Mouse (Mus musculus) midbrain, embryonic 13.5 days (tissue): ENCODE results near the gene Pkd1l2. TPM values are rescaled to one million over a fixed set of nuclear protein-coding genes. Genes with fewer than 3 reads are reported as not detected.
A peak's percentile ranks its signal among the peaks of the same experiment; 100 is the strongest.

Experiments used
- ATAC-seq: fragments of 200-750 bp; cut with Nextera tagmentation; 2 replicates; pipeline ENCODE4 v1.8.0; 2017; ENCODE audit warnings: mild to moderate bottlenecking, moderate TSS enrichment, moderate library complexity
- H3K27ac ChIP-seq: fragments of 300-500 bp; sonication (generic); 2 replicates; pipeline ENCODE4 v1.5.1; 2015; ENCODE audit warnings: inconsistent platforms, mild to moderate bottlenecking, moderate library complexity
- H3K27me3 ChIP-seq: fragments of 300-500 bp; sonication (generic); 2 replicates; pipeline ENCODE4 v1.6.1; 2015; ENCODE audit warnings: mild to moderate bottlenecking, inconsistent platforms
- H3K36me3 ChIP-seq: fragments of 300-500 bp; sonication (generic); 2 replicates; pipeline ENCODE4 v1.6.1; 2015; ENCODE audit warnings: mild to moderate bottlenecking, inconsistent platforms
- H3K4me1 ChIP-seq: fragments of 300-500 bp; sonication (generic); replicated peaks from 2 replicates; pipeline ENCODE4 v1.6.1; 2015; ENCODE audit warnings: inconsistent platforms
- H3K4me2 ChIP-seq: fragments of 300-500 bp; sonication (generic); replicated peaks from 2 replicates; pipeline ENCODE4 v1.6.1; 2015; ENCODE audit warnings: moderate library complexity, mild to moderate bottlenecking, inconsistent platforms
- H3K4me3 ChIP-seq: fragments of 300-500 bp; sonication (generic); replicated peaks from 2 replicates; pipeline ENCODE4 v1.5.1; 2015; ENCODE audit warnings: mild to moderate bottlenecking, inconsistent platforms
- H3K9ac ChIP-seq: fragments of 300-500 bp; sonication (generic); replicated peaks from 2 replicates; pipeline ENCODE4 v1.6.1; 2015; ENCODE audit warnings: mild to moderate bottlenecking, inconsistent platforms
- H3K9me3 ChIP-seq: fragments of 300-500 bp; sonication (generic); 2 replicates; pipeline ENCODE4 v1.6.1; 2016; ENCODE audit warnings: mild to moderate bottlenecking, inconsistent platforms
- WGBS: fragments of 180-500 bp; shearing (Covaris S2); methylation state at CpG from one replicate; pipeline ENCODE4 v1.1.7; 2015; 5-methylcytosine and 5-hydroxymethylcytosine counted together
- polyA plus RNA-seq: library from polyadenylated mRNA; unstranded; fragments of >200 nt; fragmentation: Nextera tagmentation; extraction: Ambion mirVana; gene quantifications from 2 replicates; pipeline ENCODE4 v1.2.1, GENCODE M21; 2015

Pkd1l2 gene
- polyA plus RNA-seq, 1 experiment from 2014 or later: not detected

GRCm38 (mm10) chr8:117022297-117022993 lies 59.8 kb downstream of the Pkd1l2 start:
- ATAC-seq: no peak
- no peaks in the 10 kb centered on the region; the same call in 1 of the 2 replicates for H3K4me1 ChIP-seq
- WGBS: 90% methylated on average over 1 of the region's 1 CpGs
- no peak overlapping the region for H3K4me2 ChIP-seq
- H3K9me3 ChIP-seq: no peaks in the 10 kb centered on the region
- H3K4me3 ChIP-seq: no peak overlapping the region
- no peak overlapping the region for H3K9ac ChIP-seq
- no peak overlapping the region for H3K27ac ChIP-seq
- H3K36me3 ChIP-seq: no peaks in the 10 kb centered on the region
- no peaks in the 10 kb centered on the region for H3K27me3 ChIP-seq

GRCm38 (mm10) chr8:117019323-117020275 lies 62.6 kb downstream of the Pkd1l2 start:
- Histone ChIP-seq H3K9ac (no peak overlapping the region), H3K4me2 (no peak overlapping the region), H3K27ac (no peak overlapping the region), H3K27me3 (no peaks in the 10 kb centered on the region), H3K4me3 (no peak overlapping the region), H3K36me3 (no peaks in the 10 kb centered on the region), H3K9me3 (no peaks in the 10 kb centered on the region), H3K4me1 (no peaks in the 10 kb centered on the region; the same call in 1 of the 2 replicates)
- no peak for ATAC-seq
- 91% methylated on average over 18 of the region's 18 CpGs for WGBS

DNA sequence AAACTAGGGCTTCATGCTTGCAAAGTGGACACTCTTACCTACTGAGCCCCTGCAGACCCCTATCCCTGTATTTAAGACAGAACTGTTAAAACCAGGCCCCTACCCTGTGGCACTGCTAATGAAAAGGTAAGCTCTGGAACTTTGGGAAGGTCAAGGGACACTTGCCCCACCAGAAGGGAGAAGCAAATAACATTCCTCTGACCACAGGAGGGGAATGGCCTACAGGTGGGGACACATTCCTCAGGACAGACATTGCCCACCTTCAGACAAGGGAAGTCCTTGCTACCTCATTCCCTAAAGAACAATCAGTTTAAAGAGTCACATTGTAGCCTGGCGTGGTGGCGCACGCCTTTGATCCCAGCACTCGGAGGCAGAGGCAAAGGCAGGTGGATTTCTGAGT lies 64.4 kb downstream of the Pkd1l2 start:
- Histone ChIP-seq H3K4me1 (no peaks in the 10 kb centered on the region; the same call in 1 of the 2 replicates), H3K4me2 (no peak overlapping the region), H3K9me3 (no peaks in the 10 kb centered on the region), H3K27me3 (no peaks in the 10 kb centered on the region), H3K4me3 (no peak overlapping the region), H3K27ac (no peak overlapping the region), H3K36me3 (no peaks in the 10 kb centered on the region), H3K9ac (no peak overlapping the region)
- ATAC-seq: no peak
- 93% methylated on average over 4 of the region's 4 CpGs for WGBS

- H3K36me3 ChIP-seq: no peaks in the 10 kb centered on the region
- H3K4me3 ChIP-seq: no peak overlapping the region
- no peaks in the 10 kb centered on the region; the same call in 1 of the 2 replicates for H3K4me1 ChIP-seq
Observed at GRCm38 (mm10) chr8:117017006-117017405, 65.2 kb downstream of the Pkd1l2 start.

GRCm38 (mm10) chr8:117015670-117016069 lies 66.6 kb downstream of the Pkd1l2 start:
- H3K9me3 ChIP-seq: no peaks in the 10 kb centered on the region
- no peak for ATAC-seq
- 56% methylated on average over 4 of the region's 4 CpGs for WGBS
- H3K27me3 ChIP-seq: no peaks in the 10 kb centered on the region
- H3K4me3 ChIP-seq: no peak overlapping the region
- H3K9ac ChIP-seq: no peak overlapping the region
- no peaks in the 10 kb centered on the region for H3K36me3 ChIP-seq
- no peak overlapping the region for H3K4me2 ChIP-seq
- H3K27ac ChIP-seq: no peak overlapping the region
- H3K4me1 ChIP-seq: no peaks in the 10 kb centered on the region; the same call in 1 of the 2 replicates

More at GRCm38 (mm10) chr8:117017006-117017405, 65.2 kb downstream of the Pkd1l2 start:
- no peak for ATAC-seq
- no peaks in the 10 kb centered on the region for H3K27me3 ChIP-seq
- H3K9ac ChIP-seq: no peak overlapping the region
- no peak overlapping the region for H3K27ac ChIP-seq
- H3K9me3 ChIP-seq: no peaks in the 10 kb centered on the region
- WGBS: 24% methylated on average over 8 of the region's 8 CpGs
- no peak overlapping the region for H3K4me2 ChIP-seq

GRCm38 (mm10) chr8:117011366-117011765 lies 70.9 kb downstream of the Pkd1l2 start:
- Histone ChIP-seq H3K9me3 (no peaks in the 10 kb centered on the region), H3K4me3 (no peak overlapping the region), H3K4me1 (no peaks in the 10 kb centered on the region), H3K9ac (no peak overlapping the region), H3K4me2 (no peak overlapping the region), H3K27me3 (no peaks in the 10 kb centered on the region), H3K36me3 (no peaks in the 10 kb centered on the region), H3K27ac (no peak overlapping the region)
- WGBS: 85% methylated on average over 9 of the region's 9 CpGs
- no peak for ATAC-seq

DNA sequence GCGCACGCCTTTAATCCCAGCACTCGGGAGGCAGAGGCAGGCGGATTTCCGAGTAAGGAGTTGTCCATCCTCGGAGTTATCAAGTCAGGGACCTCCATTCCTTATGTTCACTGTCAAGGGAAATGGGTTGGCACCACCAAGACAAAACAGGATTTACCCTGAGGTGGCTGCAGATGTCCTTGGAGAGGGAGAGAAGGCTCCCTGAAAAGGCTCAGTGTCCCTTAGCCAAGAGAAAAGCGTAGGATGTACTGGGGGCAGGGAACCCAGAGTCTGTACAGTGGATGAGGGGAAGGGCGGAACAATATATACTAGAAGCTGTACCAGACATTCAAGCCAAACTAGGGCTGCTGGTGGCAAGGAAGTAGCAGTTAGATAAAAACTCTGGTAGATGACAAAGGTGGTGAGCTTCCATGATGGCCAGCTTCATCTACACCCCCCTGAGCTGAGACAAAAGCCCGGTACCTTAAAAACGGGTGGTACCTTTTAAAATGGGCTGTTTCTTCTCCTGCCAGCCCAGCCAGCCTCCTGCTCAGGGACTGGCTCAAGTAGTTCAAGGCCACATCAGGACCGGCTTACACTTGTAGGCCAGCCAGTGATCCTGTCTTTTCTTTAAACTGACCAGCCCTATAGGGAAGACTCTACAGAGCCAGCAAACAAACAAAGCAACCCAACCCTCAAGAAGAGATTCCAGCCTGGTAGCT lies 88.1 kb downstream of the Pkd1l2 start:
- no peak for ATAC-seq
- Histone ChIP-seq H3K36me3 (no peaks in the 10 kb centered on the region), H3K27me3 (no peaks in the 10 kb centered on the region), H3K4me2 (peak overlapping the region; percentile 92), H3K4me1 (peaks cover 15% of the 10 kb centered on the region), H3K9me3 (no peaks in the 10 kb centered on the region), H3K4me3 (peak overlapping the region; percentile 66), H3K27ac (no peak overlapping the region), H3K9ac (no peak overlapping the region)
- 69% methylated on average over 11 of the region's 11 CpGs for WGBS

DNA sequence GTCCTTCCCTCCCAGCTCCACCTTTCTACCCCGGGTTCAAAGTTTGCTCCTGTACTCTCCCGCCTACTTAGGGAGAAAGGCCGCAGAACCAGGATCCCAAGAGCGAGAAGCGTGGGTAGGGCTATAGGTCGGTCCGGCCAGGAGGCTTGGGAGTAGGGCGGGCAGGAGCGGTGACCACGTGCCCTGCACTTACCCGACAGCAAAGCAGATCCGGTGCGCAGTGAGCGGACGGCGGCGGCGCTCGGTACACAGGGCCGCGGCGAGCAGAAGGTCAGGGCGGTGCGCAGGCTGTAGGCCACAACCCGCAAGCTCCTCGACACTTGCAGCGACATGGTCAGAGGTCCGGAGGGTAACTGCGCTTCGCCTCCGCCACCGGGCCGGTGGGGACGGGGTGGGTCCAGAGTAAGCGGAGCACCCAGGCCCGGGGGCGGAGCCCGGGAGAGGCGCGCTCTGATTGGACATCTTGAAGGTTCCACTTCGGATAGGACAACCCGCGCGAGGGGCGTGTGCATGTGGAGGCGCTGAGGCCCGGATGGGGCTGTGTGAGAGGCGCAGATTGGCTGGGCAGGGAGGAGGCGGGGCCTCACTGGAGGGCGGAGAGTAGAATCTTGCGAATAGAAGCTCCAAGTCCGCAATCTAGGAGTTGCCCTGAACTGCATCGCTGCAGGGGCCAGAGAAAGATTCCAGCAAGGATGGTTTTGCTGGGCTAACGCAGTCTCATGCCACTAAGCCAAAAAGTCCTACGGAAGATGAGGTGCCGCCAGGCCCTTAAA lies 89.0 kb downstream of the Pkd1l2 start, which contains the start of gene Gcsh:
Gcsh (minus strand) TSS at position 443 of the 773 bp plus-strand sequence.
- under 1% methylated on average over 56 of the region's 56 CpGs for WGBS
- no peak within 1 kb of the TSS for H3K27ac ChIP-seq

DNA sequence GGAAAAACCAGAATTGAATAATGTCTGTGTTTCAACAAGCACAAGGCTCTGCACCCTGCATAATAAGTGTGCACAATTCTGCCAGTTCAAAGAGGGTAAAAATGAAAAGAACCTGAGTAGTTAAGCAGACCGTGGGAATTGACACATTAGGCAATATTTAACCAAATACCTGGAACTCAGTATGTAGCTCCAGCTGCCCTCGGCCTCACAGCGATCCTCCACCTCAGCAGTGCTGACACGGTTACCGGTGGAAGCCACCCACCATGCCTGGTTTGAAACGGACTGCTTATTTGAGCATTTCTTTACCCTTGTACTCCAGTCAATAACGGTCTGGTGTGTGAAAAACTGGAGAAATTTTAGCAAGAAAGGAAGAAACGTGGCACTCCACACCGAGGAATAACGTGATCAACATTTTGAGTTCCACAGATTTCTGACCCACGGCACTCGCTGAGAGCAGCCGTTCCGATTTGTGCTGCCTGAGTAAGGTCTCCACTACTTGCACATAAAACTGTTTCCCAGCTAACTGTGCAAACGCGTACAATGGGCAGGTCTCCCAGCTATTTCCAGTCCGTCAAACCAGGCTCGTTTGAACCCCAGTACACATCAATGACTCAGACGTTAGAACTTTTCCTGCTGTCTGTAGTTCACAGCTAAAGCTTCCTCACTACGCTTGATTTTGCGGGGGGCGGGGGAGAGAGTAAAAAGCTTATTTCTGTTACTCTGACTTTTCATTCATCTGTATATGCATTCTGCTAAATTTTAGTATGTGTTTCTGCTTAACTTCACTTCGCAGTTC lies 89.9 kb downstream of the Pkd1l2 start:
- H3K4me1 ChIP-seq: peaks cover 15% of the 10 kb centered on the region
- ATAC-seq: no peak
- peak overlapping the region; percentile 92 for H3K4me2 ChIP-seq
- 9% methylated on average over 23 of the region's 23 CpGs for WGBS
- H3K9ac ChIP-seq: peak overlapping the region; percentile 71
- H3K27me3 ChIP-seq: no peaks in the 10 kb centered on the region
- H3K36me3 ChIP-seq: 0 out of 2 replicates have a peak, but pooled peaks cover 5% of the 10 kb centered on the region
- H3K27ac ChIP-seq: no peak overlapping the region
- peak overlapping the region; percentile 66 for H3K4me3 ChIP-seq
- H3K9me3 ChIP-seq: no peaks in the 10 kb centered on the region

More for the DNA sequence above, 89.0 kb downstream of the Pkd1l2 start, which contains the start of gene Gcsh:
- Histone ChIP-seq H3K9ac (peak within 1 kb of the TSS; percentile 71), H3K4me3 (peak within 1 kb of the TSS; percentile 66), H3K27me3 (no peaks in the 10 kb centered on the region), H3K9me3 (no peaks in the 10 kb centered on the region), H3K4me2 (peak within 1 kb of the TSS; percentile 92), H3K4me1 (peaks cover 15% of the 10 kb centered on the region), H3K36me3 (0 out of 2 replicates have a peak, but pooled peaks cover 1% of the 10 kb centered on the region)
- peak; percentile 100 for ATAC-seq

GRCm38 (mm10) chr8:116991241-116991640 lies 91.0 kb downstream of the Pkd1l2 start:
- no peak overlapping the region for H3K4me2 ChIP-seq
- ATAC-seq: no peak
- H3K9ac ChIP-seq: no peak overlapping the region
- WGBS: 73% methylated on average over 8 of the region's 8 CpGs
- H3K9me3 ChIP-seq: no peaks in the 10 kb centered on the region
- H3K27ac ChIP-seq: no peak overlapping the region
- no peak overlapping the region for H3K4me3 ChIP-seq
- no peaks in the 10 kb centered on the region for H3K27me3 ChIP-seq
- peaks cover 5% of the 10 kb centered on the region; the same call in 1 of the 2 replicates for H3K36me3 ChIP-seq
- H3K4me1 ChIP-seq: peaks cover 15% of the 10 kb centered on the region
